Mouse (Mus musculus) neural tube, embryonic 10.5 days (tissue): ENCODE data around the gene Nip7.
"Not testable (repeated sequence)": the region's sequence is repeated elsewhere in the genome, so short reads cannot be mapped to it uniquely, and the experiment has no call there.

Experiments
- DNase-seq: peaks from one replicate; pipeline ENCODE4 v3.0.0-alpha.2; 2017; ENCODE audit warnings: low spot score; ENCODE audit errors: extremely low spot score

Gene Nip7

GRCm38 (mm10) chr8:107065511-107066496, 9.1 kb downstream of the Nip7 start, which contains the start of gene Tmed6:
Gene Tmed6, minus strand, starts transcription at chr8:107065644.
- no peak for DNase-seq

- DNase-seq = no peak
Measured at GRCm38 (mm10) chr8:107073706-107074105, 17.0 kb downstream of the Nip7 start.

GRCm38 (mm10) chr8:107074128-107074527, 17.5 kb downstream of the Nip7 start:
- DNase-seq = no peak

GRCm38 (mm10) chr8:107076239-107076888, 19.7 kb downstream of the Nip7 start:
- no peak for DNase-seq

GRCm38 (mm10) chr8:107085358-107085757, 28.7 kb downstream of the Nip7 start:
- no peak for DNase-seq

GRCm38 (mm10) chr8:107086018-107086417, 29.3 kb downstream of the Nip7 start:
- no peak for DNase-seq

- DNase-seq = no peak
Measured at GRCm38 (mm10) chr8:107088526-107089063, 31.9 kb downstream of the Nip7 start.

GRCm38 (mm10) chr8:107090531-107090930, 33.9 kb downstream of the Nip7 start:
- DNase-seq = no peak

GRCm38 (mm10) chr8:107095717-107096365, 39.2 kb downstream of the Nip7 start:
- no peak for DNase-seq

- DNase-seq = peak; percentile 98
Measured at GRCm38 (mm10) chr8:107096366-107097036, 39.8 kb downstream of the Nip7 start, which contains the start of gene Terf2. Gene Terf2, minus strand, starts transcription at chr8:107096547.

GRCm38 (mm10) chr8:107100635-107101034, 44.0 kb downstream of the Nip7 start:
- no peak for DNase-seq

- peak; percentile 78 for DNase-seq
Measured at GRCm38 (mm10) chr8:107104547-107104946, 47.9 kb downstream of the Nip7 start.

- not testable (repeated sequence) for DNase-seq
Measured at GRCm38 (mm10) chr8:107108089-107108488, 51.4 kb downstream of the Nip7 start.

GRCm38 (mm10) chr8:107108978-107109720, 52.5 kb downstream of the Nip7 start:
- DNase-seq = no peak

GRCm38 (mm10) chr8:107109816-107110435, 53.2 kb downstream of the Nip7 start:
- no peak for DNase-seq
